Comparison of ENCODE assay signal across 10 mouse cellular contexts in genomic region chr1:36635826-36636485, GRCm38 (mm10). TPM values are rescaled to one million over a fixed set of nuclear protein-coding genes. Genes with fewer than 3 reads are reported as not detected.
DNase-seq lines count a peak whose midpoint lies in the region; ATAC-seq and TF ChIP-seq lines count a peak whose summit lies in the region.
"Had no signal": no experiment of that assay in that cellular context is flagged by ENCODE, and none has a peak within 500 bp of the region (broad histone marks: within the 10 kb centered on the region; RNA-seq: fewer than 3 reads in every experiment).

No protein-coding gene starts in this region.

- H3K9me3 ChIP-seq in heart, embryonic 15.5 days (replicated peaks): no peaks in the 10 kb centered on the region
- no peaks in the 10 kb centered on the region for H3K9me3 ChIP-seq in midbrain, postnatal 0 days (ENCODE audit: low read length)
- no peaks in the 10 kb centered on the region for H3K9me3 ChIP-seq in midbrain, embryonic 15.5 days

- no peak overlapping the region for H3K9ac ChIP-seq in heart, embryonic 15.5 days
- H3K9ac ChIP-seq in midbrain, postnatal 0 days (replicated peaks; ENCODE audit: low read length, poor library complexity, severe bottlenecking): no peak overlapping the region
- no peak overlapping the region for H3K9ac ChIP-seq in midbrain, embryonic 15.5 days

- ATAC-seq in heart, embryonic 15.5 days (replicated peaks; ENCODE audit: insufficient number of reproducible peaks, insufficient read depth, low FRiP score, low read depth): no peak
- ATAC-seq in midbrain, postnatal 0 days (ENCODE audit: low FRiP score): no peak
- no peak for ATAC-seq in midbrain, embryonic 15.5 days (replicated peaks)

- WGBS in heart, embryonic 15.5 days: 57% methylated on average over 2 of the region's 2 CpGs
- 71% methylated on average over 2 of the region's 2 CpGs for WGBS in midbrain, postnatal 0 days
- WGBS in midbrain, embryonic 15.5 days: 76% methylated on average over 2 of the region's 2 CpGs

- DNase-seq in heart, postnatal 14 days: no peak
- DNase-seq in midbrain, postnatal 0 days (ENCODE audit: low spot score): peak; percentile 46
- peak; percentile 86 for DNase-seq in cerebellum, adult 9-10 months
- DNase-seq in kidney, postnatal 4 days: no peak
- DNase-seq in natural killer cell, adult 2 months (ENCODE audit: low spot score in 2 of 2): no peak

- peak overlapping the region; percentile 61 for H3K27ac ChIP-seq in heart, embryonic 15.5 days
- no peak overlapping the region for H3K27ac ChIP-seq in midbrain, postnatal 0 days (ENCODE audit: low read depth, low read length)
- H3K27ac ChIP-seq in midbrain, embryonic 15.5 days: no peak overlapping the region
- H3K27ac ChIP-seq: left cerebral cortex, adult 2 months had no signal

- no peak overlapping the region for H3K4me2 ChIP-seq in heart, embryonic 15.5 days
- H3K4me2 ChIP-seq in midbrain, postnatal 0 days (ENCODE audit: low read depth, low read length, poor library complexity, severe bottlenecking): no peak overlapping the region
- no peak overlapping the region for H3K4me2 ChIP-seq in midbrain, embryonic 15.5 days

- intact Hi-C loops in heart, postnatal 14 days (cut with DNase I): loop anchor here (1.0 to 5.0 kb wide), 3 partner anchors 46 to 89 kb away; partner anchors contain the start of genes Ankrd39 and Fam178b

- no peak overlapping the region for H3K4me3 ChIP-seq in heart, embryonic 15.5 days
- H3K4me3 ChIP-seq in midbrain, postnatal 0 days (ENCODE audit: low read depth, low read length): no peak overlapping the region
- no peak overlapping the region for H3K4me3 ChIP-seq in midbrain, embryonic 15.5 days
- H3K4me3 ChIP-seq: left cerebral cortex, adult 2 months had no signal

- H3K4me1 ChIP-seq in heart, embryonic 15.5 days (replicated peaks): peaks cover 30% of the 10 kb centered on the region
- no peaks in the 10 kb centered on the region; the same call in 1 of the 2 replicates for H3K4me1 ChIP-seq in midbrain, postnatal 0 days (ENCODE audit: insufficient read depth, low read length)
- no peaks in the 10 kb centered on the region for H3K4me1 ChIP-seq in midbrain, embryonic 15.5 days

- H3K27me3 ChIP-seq in heart, embryonic 15.5 days: no peaks in the 10 kb centered on the region
- no peaks in the 10 kb centered on the region for H3K27me3 ChIP-seq in midbrain, postnatal 0 days (ENCODE audit: insufficient read depth, low read length)
- H3K27me3 ChIP-seq in midbrain, embryonic 15.5 days (replicated peaks): no peaks in the 10 kb centered on the region
- H3K27me3 ChIP-seq: CH12.LX had no signal

- no peaks in the 10 kb centered on the region for H3K36me3 ChIP-seq in heart, embryonic 15.5 days
- H3K36me3 ChIP-seq in midbrain, postnatal 0 days (ENCODE audit: insufficient read depth, low read length): no peaks in the 10 kb centered on the region
- H3K36me3 ChIP-seq in midbrain, embryonic 15.5 days (replicated peaks): no peaks in the 10 kb centered on the region

- no peak for TF ChIP-seq CTCF in midbrain, postnatal 0 days (IDR thresholded peaks at IDR 0.05)

RNA-seq across cellular contexts. Expression of gene Fam178b, which starts 47.0 kb away (rescaled TPM):
- 0.68 and 1.5 TPM in 2 replicates for polyA plus RNA-seq in heart, embryonic 15.5 days (2015; fragmentation: Nextera tagmentation; extraction: Ambion mirVana)
- under 1 TPM; 0.67 to 0.73 TPM for total RNA-seq in heart, postnatal 14 days (2021)
- not detected in 2 replicates for total RNA-seq in midbrain, postnatal 0 days (2014; rRNA removed)
- polyA plus RNA-seq in midbrain, postnatal 0 days (2015; fragmentation: Nextera tagmentation; extraction: Ambion mirVana): 0.20 and 0.32 TPM in 2 replicates
- polyA plus RNA-seq in midbrain, embryonic 15.5 days (2015; fragmentation: Nextera tagmentation; extraction: Ambion mirVana): not detected in 2 replicates
- total RNA-seq: adrenal gland, postnatal 14 days; CH12.LX had no signal

RNA-seq across cellular contexts. Expression of gene Cox5b, which starts 55.3 kb away (rescaled TPM):
- 1,122 and 1,401 TPM in 2 replicates for polyA plus RNA-seq in heart, embryonic 15.5 days (2015; fragmentation: Nextera tagmentation; extraction: Ambion mirVana)
- total RNA-seq in heart, postnatal 14 days (2021): 1,000 to 10,000 TPM; 2,156 to 2,164 TPM
- total RNA-seq in midbrain, postnatal 0 days (2014; rRNA removed): 346 and 362 TPM in 2 replicates
- polyA plus RNA-seq in midbrain, postnatal 0 days (2015; fragmentation: Nextera tagmentation; extraction: Ambion mirVana): 835 and 901 TPM in 2 replicates
- polyA plus RNA-seq in midbrain, embryonic 15.5 days (2015; fragmentation: Nextera tagmentation; extraction: Ambion mirVana): 612 and 618 TPM in 2 replicates

Comparison
In these comparisons a context has a peak if more than half of its experiments do, and no peak if none do; other contexts are left out.
1. DNase-seq: peak in midbrain, postnatal 0 days (single experiment) and cerebellum, adult 9-10 months (single experiment); none in heart, postnatal 14 days (0 of 2), kidney, postnatal 4 days (0 of 2) and natural killer cell, adult 2 months (0 of 2).